Mouse (Mus musculus): ENCODE results near the gene Tnfrsf25. TPM values are rescaled to one million over a fixed set of nuclear protein-coding genes. Genes with fewer than 3 reads are reported as not detected.

The Tnfrsf25 gene
- polyA plus RNA-seq, 1 experiment from 2014 or later, result 0.21 TPM

GRCm38 (mm10) chr4:152086505-152087210 lies 29.1 kb upstream of the Tnfrsf25 start:
- no peaks in the 10 kb centered on the region for H3K27me3 ChIP-seq (ENCODE audit: control insufficient read depth, insufficient read depth, low read length)
- H3K27ac ChIP-seq (replicated peaks; ENCODE audit: low read depth, low read length), result no peak overlapping the region
- H3K4me3 ChIP-seq (ENCODE audit: low read depth, low read length), result peak overlapping the region; percentile 77
- peaks cover 2% of the 10 kb centered on the region; the same call in 1 of the 2 replicates for H3K4me1 ChIP-seq (ENCODE audit: control insufficient read depth, insufficient read depth, low read length)
- ATAC-seq (replicated peaks; ENCODE audit: insufficient number of reproducible peaks, low FRiP score, low TSS enrichment, low read depth), result peak; percentile 76
- H3K36me3 ChIP-seq (replicated peaks; ENCODE audit: control insufficient read depth, insufficient read depth, low read depth, low read length), result no peaks in the 10 kb centered on the region
- H3K4me2 ChIP-seq (ENCODE audit: low read depth, low read length), result peak overlapping the region; percentile 90
- H3K9me3 ChIP-seq (replicated peaks; ENCODE audit: control insufficient read depth, low read length), result no peaks in the 10 kb centered on the region
- WGBS, result under 1% methylated on average over 56 of the region's 92 CpGs
- peak; percentile 63 for DNase-seq (ENCODE audit: low spot score)
- peak overlapping the region; percentile 88 for H3K9ac ChIP-seq (replicated peaks; ENCODE audit: low read length)

GRCm38 (mm10) chr4:152087211-152088081 lies 28.3 kb upstream of the Tnfrsf25 start:
- H3K9me3 ChIP-seq (replicated peaks; ENCODE audit: control insufficient read depth, low read length), result no peaks in the 10 kb centered on the region
- no peak for ATAC-seq (replicated peaks; ENCODE audit: insufficient number of reproducible peaks, low FRiP score, low TSS enrichment, low read depth)

GRCm38 (mm10) chr4:152088133-152088532 lies 27.6 kb upstream of the Tnfrsf25 start:
- Histone ChIP-seq H3K4me2 (ENCODE audit: low read depth, low read length) (peak overlapping the region; percentile 90; the same call in 1 of the 2 replicates), H3K9me3 (replicated peaks; ENCODE audit: control insufficient read depth, low read length) (no peaks in the 10 kb centered on the region)

More at GRCm38 (mm10) chr4:152087211-152088081, 28.3 kb upstream of the Tnfrsf25 start:
- H3K4me2 ChIP-seq (ENCODE audit: low read depth, low read length), result peak overlapping the region; percentile 90
- no peak overlapping the region for H3K27ac ChIP-seq (replicated peaks; ENCODE audit: low read depth, low read length)
- peak overlapping the region; percentile 77 for H3K4me3 ChIP-seq (ENCODE audit: low read depth, low read length)
- DNase-seq (ENCODE audit: low spot score), result no peak
- 3% methylated on average over 12 of the region's 12 CpGs for WGBS
- no peaks in the 10 kb centered on the region for H3K36me3 ChIP-seq (replicated peaks; ENCODE audit: control insufficient read depth, insufficient read depth, low read depth, low read length)
- peak overlapping the region; percentile 88 for H3K9ac ChIP-seq (replicated peaks; ENCODE audit: low read length)
- no peaks in the 10 kb centered on the region for H3K27me3 ChIP-seq (ENCODE audit: control insufficient read depth, insufficient read depth, low read length)
- peaks cover 2% of the 10 kb centered on the region; the same call in 1 of the 2 replicates for H3K4me1 ChIP-seq (ENCODE audit: control insufficient read depth, insufficient read depth, low read length)

GRCm38 (mm10) chr4:152088556-152089120 lies 27.1 kb upstream of the Tnfrsf25 start:
- no peaks in the 10 kb centered on the region for H3K36me3 ChIP-seq (replicated peaks; ENCODE audit: control insufficient read depth, insufficient read depth, low read depth, low read length)
- DNase-seq (ENCODE audit: low spot score), result no peak
- H3K4me1 ChIP-seq (ENCODE audit: control insufficient read depth, insufficient read depth, low read length), result peaks cover 2% of the 10 kb centered on the region; the same call in 1 of the 2 replicates
- H3K27ac ChIP-seq (replicated peaks; ENCODE audit: low read depth, low read length), result no peak overlapping the region
- no peaks in the 10 kb centered on the region for H3K27me3 ChIP-seq (ENCODE audit: control insufficient read depth, insufficient read depth, low read length)
- no peak for ATAC-seq (replicated peaks; ENCODE audit: insufficient number of reproducible peaks, low FRiP score, low TSS enrichment, low read depth)
- no peak overlapping the region for H3K4me3 ChIP-seq (ENCODE audit: low read depth, low read length)
- no peak overlapping the region for H3K4me2 ChIP-seq (ENCODE audit: low read depth, low read length)
- H3K9me3 ChIP-seq (replicated peaks; ENCODE audit: control insufficient read depth, low read length), result no peaks in the 10 kb centered on the region
- H3K9ac ChIP-seq (replicated peaks; ENCODE audit: low read length), result no peak overlapping the region
- WGBS, result 54% methylated on average over 8 of the region's 8 CpGs

More at GRCm38 (mm10) chr4:152088133-152088532, 27.6 kb upstream of the Tnfrsf25 start:
- 43% methylated on average over 4 of the region's 4 CpGs for WGBS
- H3K4me3 ChIP-seq (ENCODE audit: low read depth, low read length), result no peak overlapping the region
- ATAC-seq (replicated peaks; ENCODE audit: insufficient number of reproducible peaks, low FRiP score, low TSS enrichment, low read depth) (no peak), DNase-seq (ENCODE audit: low spot score) (no peak)
- H3K27me3 ChIP-seq (ENCODE audit: control insufficient read depth, insufficient read depth, low read length), result no peaks in the 10 kb centered on the region
- peaks cover 2% of the 10 kb centered on the region; the same call in 1 of the 2 replicates for H3K4me1 ChIP-seq (ENCODE audit: control insufficient read depth, insufficient read depth, low read length)
- H3K9ac ChIP-seq (replicated peaks; ENCODE audit: low read length), result no peak overlapping the region
- H3K36me3 ChIP-seq (replicated peaks; ENCODE audit: control insufficient read depth, insufficient read depth, low read depth, low read length), result no peaks in the 10 kb centered on the region
- no peak overlapping the region for H3K27ac ChIP-seq (replicated peaks; ENCODE audit: low read depth, low read length)

DNA sequence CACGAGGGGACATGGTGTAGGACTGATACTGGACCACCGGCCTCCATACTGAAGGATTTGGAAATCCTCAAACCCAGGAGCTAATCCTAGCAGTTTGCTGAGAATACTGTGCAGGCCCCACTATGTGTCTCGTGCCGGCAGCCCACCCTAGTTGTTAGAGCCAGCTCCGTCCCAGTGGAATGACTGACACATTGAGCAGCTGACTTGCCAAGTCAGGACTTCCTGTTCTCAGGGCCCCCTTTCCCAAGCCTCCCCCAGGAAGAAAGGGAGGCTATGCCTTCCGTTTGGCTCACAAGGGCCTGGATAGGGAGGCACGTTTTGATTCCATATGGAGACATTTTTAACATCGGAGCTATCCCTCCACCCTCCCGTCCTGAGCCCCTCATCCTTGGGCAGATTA lies 25.5 kb upstream of the Tnfrsf25 start:
- WGBS, result 69% methylated on average over 9 of the region's 9 CpGs
- no peak for DNase-seq (ENCODE audit: low spot score)
- Histone ChIP-seq H3K9me3 (replicated peaks; ENCODE audit: control insufficient read depth, low read length) (no peaks in the 10 kb centered on the region), H3K4me3 (ENCODE audit: low read depth, low read length) (no peak overlapping the region), H3K27ac (replicated peaks; ENCODE audit: low read depth, low read length) (no peak overlapping the region), H3K27me3 (ENCODE audit: control insufficient read depth, insufficient read depth, low read length) (no peaks in the 10 kb centered on the region), H3K4me1 (ENCODE audit: control insufficient read depth, insufficient read depth, low read length) (peaks cover 2% of the 10 kb centered on the region; the same call in 1 of the 2 replicates), H3K4me2 (ENCODE audit: low read depth, low read length) (no peak overlapping the region), H3K9ac (replicated peaks; ENCODE audit: low read length) (no peak overlapping the region), H3K36me3 (replicated peaks; ENCODE audit: control insufficient read depth, insufficient read depth, low read depth, low read length) (no peaks in the 10 kb centered on the region)
- ATAC-seq (replicated peaks; ENCODE audit: insufficient number of reproducible peaks, low FRiP score, low TSS enrichment, low read depth), result no peak

DNA sequence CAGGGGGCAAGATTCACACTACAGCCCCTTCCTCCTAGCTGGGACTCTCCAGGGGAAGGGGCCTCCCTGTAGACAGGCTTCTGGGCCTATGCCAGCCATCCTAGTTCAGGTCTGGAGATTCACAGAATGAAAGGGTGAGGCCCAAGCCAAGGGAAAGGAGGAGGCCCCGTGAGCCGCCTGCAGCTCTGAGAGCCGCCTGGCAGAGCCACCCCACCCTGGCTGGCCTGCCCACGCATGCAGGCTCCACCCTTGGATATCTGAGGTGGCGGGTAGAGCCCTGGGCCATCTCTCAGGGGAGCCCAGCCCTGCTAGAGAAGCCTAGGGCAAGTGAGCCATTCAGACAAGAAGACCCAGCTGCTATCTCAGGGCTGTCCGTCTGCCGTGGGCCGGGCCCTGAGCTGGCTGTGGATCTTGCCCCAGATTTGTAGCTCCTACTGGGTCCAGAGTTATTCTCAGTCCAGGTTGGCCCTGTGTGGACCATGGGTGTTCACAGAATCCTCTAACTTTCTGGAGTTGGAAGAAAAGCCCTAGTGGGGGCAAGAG lies 22.9 kb upstream of the Tnfrsf25 start:
- H3K4me2 ChIP-seq (ENCODE audit: low read depth, low read length), result no peak overlapping the region
- H3K9me3 ChIP-seq (replicated peaks; ENCODE audit: control insufficient read depth, low read length), result no peaks in the 10 kb centered on the region
- 0 out of 2 replicates have a peak overlapping the region, but pooled peaks have one; percentile 13 for H3K27ac ChIP-seq (replicated peaks; ENCODE audit: low read depth, low read length)
- no peaks in the 10 kb centered on the region for H3K36me3 ChIP-seq (replicated peaks; ENCODE audit: control insufficient read depth, insufficient read depth, low read depth, low read length)
- no peaks in the 10 kb centered on the region; the same call in 1 of the 2 replicates for H3K4me1 ChIP-seq (ENCODE audit: control insufficient read depth, insufficient read depth, low read length)
- H3K9ac ChIP-seq (replicated peaks; ENCODE audit: low read length), result no peak overlapping the region
- H3K27me3 ChIP-seq (ENCODE audit: control insufficient read depth, insufficient read depth, low read length), result no peaks in the 10 kb centered on the region
- ATAC-seq (replicated peaks; ENCODE audit: insufficient number of reproducible peaks, low FRiP score, low TSS enrichment, low read depth) (no peak), DNase-seq (ENCODE audit: low spot score) (no peak)
- WGBS, result 73% methylated on average over 8 of the region's 8 CpGs
- no peak overlapping the region for H3K4me3 ChIP-seq (ENCODE audit: low read depth, low read length)

- no peak for DNase-seq (ENCODE audit: low spot score)
- no peak overlapping the region for H3K4me2 ChIP-seq (ENCODE audit: low read depth, low read length)
- H3K4me1 ChIP-seq (ENCODE audit: control insufficient read depth, insufficient read depth, low read length), result peaks cover 3% of the 10 kb centered on the region; the same call in 1 of the 2 replicates
- no peak overlapping the region for H3K4me3 ChIP-seq (ENCODE audit: low read depth, low read length)
- no peaks in the 10 kb centered on the region for H3K27me3 ChIP-seq (ENCODE audit: control insufficient read depth, insufficient read depth, low read length)
- ATAC-seq (replicated peaks; ENCODE audit: insufficient number of reproducible peaks, low FRiP score, low TSS enrichment, low read depth), result no peak
- 90% methylated on average over 12 of the region's 12 CpGs for WGBS
- no peak overlapping the region for H3K9ac ChIP-seq (replicated peaks; ENCODE audit: low read length)
- no peaks in the 10 kb centered on the region for H3K36me3 ChIP-seq (replicated peaks; ENCODE audit: control insufficient read depth, insufficient read depth, low read depth, low read length)
- H3K27ac ChIP-seq (replicated peaks; ENCODE audit: low read depth, low read length), result no peak overlapping the region
- H3K9me3 ChIP-seq (replicated peaks; ENCODE audit: control insufficient read depth, low read length), result no peaks in the 10 kb centered on the region
These were observed 21.5 kb upstream of the Tnfrsf25 start for GRCm38 (mm10) chr4:152094233-152094632.
